Comparison of ENCODE assay signal across 8 mouse cellular contexts in the genomic region with DNA sequence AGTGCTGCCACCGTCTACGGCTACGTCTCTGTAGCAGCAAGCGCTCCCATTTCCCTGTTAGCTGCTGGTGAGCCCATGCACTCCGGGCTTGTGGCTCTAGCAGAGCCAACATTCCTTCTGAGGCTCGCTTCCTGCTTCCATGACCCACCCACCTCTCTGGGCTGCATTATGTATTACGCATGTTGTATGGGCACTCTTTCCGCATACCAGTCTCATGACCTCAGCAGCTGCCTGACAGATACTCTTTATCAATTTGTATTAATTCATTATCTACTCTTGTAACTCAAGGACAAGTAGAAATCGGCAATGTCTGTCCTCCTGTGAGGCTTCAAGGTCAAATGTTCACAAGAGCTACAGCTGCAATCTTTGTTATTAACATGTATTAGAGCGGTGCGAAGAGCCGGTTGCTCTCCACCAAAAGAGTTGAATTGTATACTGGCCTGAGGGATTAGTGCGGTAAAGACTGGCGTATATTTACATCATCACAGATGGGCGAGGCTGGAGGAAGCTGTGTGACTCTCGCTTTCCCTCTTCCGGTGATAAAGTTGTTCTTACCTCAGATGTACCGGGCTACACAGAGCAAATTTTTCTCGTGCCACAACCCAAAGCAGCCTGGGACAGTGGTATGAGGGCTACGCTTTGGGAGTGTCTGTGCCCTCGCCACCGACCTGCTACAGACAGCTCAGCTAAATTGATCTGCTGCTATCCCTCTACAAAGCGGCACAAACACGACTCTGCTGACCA.
DNase-seq lines count a peak whose midpoint lies in the region; ATAC-seq and TF ChIP-seq lines count a peak whose summit lies in the region.

No protein-coding gene starts in this region.

- 0 out of 2 replicates have a peak overlapping the region, but pooled peaks have one; percentile 17 for H3K27ac ChIP-seq in forebrain, embryonic 15.5 days (replicated peaks)
- peak overlapping the region; percentile 60; the same call in 1 of the 2 replicates for H3K27ac ChIP-seq in hindbrain, embryonic 13.5 days
- peak overlapping the region; percentile 37; the same call in 1 of the 2 replicates for H3K27ac ChIP-seq in liver, adult 2 months (replicated peaks; ENCODE audit: insufficient read depth, low read depth, low read length)
- 0 out of 2 replicates have a peak overlapping the region, but pooled peaks have one; percentile 8 for H3K27ac ChIP-seq in midbrain, embryonic 15.5 days

- H3K4me3 ChIP-seq in forebrain, embryonic 15.5 days = no peak overlapping the region
- H3K4me3 ChIP-seq in hindbrain, embryonic 13.5 days = no peak overlapping the region
- H3K4me3 ChIP-seq in liver, adult 2 months (ENCODE audit: insufficient read depth, low read depth, low read length) = peak overlapping the region; percentile 1; the same call in 1 of the 2 replicates
- no peak overlapping the region for H3K4me3 ChIP-seq in midbrain, embryonic 15.5 days

- H3K36me3 ChIP-seq in forebrain, embryonic 15.5 days = no peaks in the 10 kb centered on the region
- H3K36me3 ChIP-seq in hindbrain, embryonic 13.5 days = no peaks in the 10 kb centered on the region
- H3K36me3 ChIP-seq in liver, adult 2 months (ENCODE audit: control insufficient read depth, insufficient read depth, low read length) = no peaks in the 10 kb centered on the region
- no peaks in the 10 kb centered on the region for H3K36me3 ChIP-seq in midbrain, embryonic 15.5 days (replicated peaks)

- H3K9ac ChIP-seq in forebrain, embryonic 15.5 days (replicated peaks) = no peak overlapping the region
- no peak overlapping the region for H3K9ac ChIP-seq in hindbrain, embryonic 13.5 days
- H3K9ac ChIP-seq in liver, adult 2 months (ENCODE audit: low read depth, low read length) = no peak overlapping the region
- H3K9ac ChIP-seq in midbrain, embryonic 15.5 days = no peak overlapping the region

- 64% methylated on average over 24 of the region's 24 CpGs for WGBS in forebrain, embryonic 15.5 days
- 71% methylated on average over 24 of the region's 24 CpGs for WGBS in hindbrain, embryonic 13.5 days
- WGBS in liver, adult 2 months = 71% methylated on average over 24 of the region's 24 CpGs
- WGBS in midbrain, embryonic 15.5 days = 57% methylated on average over 24 of the region's 24 CpGs

- ATAC-seq in forebrain, embryonic 15.5 days (replicated peaks) = peak; percentile 39; the same call in 1 of the 2 replicates
- ATAC-seq in hindbrain, embryonic 13.5 days (ENCODE audit: low FRiP score) = peak; percentile 12; the same call in 1 of the 2 replicates
- peak; percentile 69 for ATAC-seq in midbrain, embryonic 15.5 days (replicated peaks)

- TF ChIP-seq CTCF in liver, adult 2 months (IDR thresholded peaks at IDR 0.05; ENCODE audit: low read depth, low read length) = no peak

- peak; percentile 72 for DNase-seq in 3134 (ENCODE audit: extremely low read depth, insufficient read length, low spot score)
- DNase-seq in T-cell, adult 2 months (ENCODE audit: low spot score) = peak; percentile 66
- no peak for DNase-seq in liver, adult 2 months (ENCODE audit: extremely low read depth, low read depth, low spot score)
- DNase-seq in cerebellum, postnatal 36 days = no peak
- no peak for DNase-seq in left cerebral cortex, postnatal 4 days

- peak overlapping the region; percentile 3; the same call in 1 of the 2 replicates for H3K4me2 ChIP-seq in forebrain, embryonic 15.5 days (replicated peaks)
- H3K4me2 ChIP-seq in hindbrain, embryonic 13.5 days = 0 out of 2 replicates have a peak overlapping the region, but pooled peaks have one; percentile 15
- peak overlapping the region; percentile 6; the same call in 1 of the 2 replicates for H3K4me2 ChIP-seq in midbrain, embryonic 15.5 days

- intact Hi-C loops in left cerebral cortex, postnatal 4 days (cut with DNase I) = no loop called here

- H3K79me2 ChIP-seq in liver, adult 2 months (ENCODE audit: control insufficient read depth, insufficient read depth, low read length) = peaks cover 18% of the 10 kb centered on the region

- no peak for TF ChIP-seq POLR2A in liver, adult 2 months (IDR thresholded peaks at IDR 0.05; ENCODE audit: extremely low read depth, insufficient read depth, low read length)

- H3K4me1 ChIP-seq in forebrain, embryonic 15.5 days = peaks cover 34% of the 10 kb centered on the region
- H3K4me1 ChIP-seq in hindbrain, embryonic 13.5 days (replicated peaks) = peaks cover 28% of the 10 kb centered on the region
- peaks cover 6% of the 10 kb centered on the region for H3K4me1 ChIP-seq in liver, adult 2 months (ENCODE audit: control insufficient read depth, insufficient read depth, low read length)
- peaks cover 28% of the 10 kb centered on the region for H3K4me1 ChIP-seq in midbrain, embryonic 15.5 days

- no peaks in the 10 kb centered on the region for H3K9me3 ChIP-seq in forebrain, embryonic 15.5 days
- no peaks in the 10 kb centered on the region for H3K9me3 ChIP-seq in hindbrain, embryonic 13.5 days
- H3K9me3 ChIP-seq in midbrain, embryonic 15.5 days = no peaks in the 10 kb centered on the region

- H3K27me3 ChIP-seq in forebrain, embryonic 15.5 days = no peaks in the 10 kb centered on the region
- H3K27me3 ChIP-seq in hindbrain, embryonic 13.5 days = no peaks in the 10 kb centered on the region
- H3K27me3 ChIP-seq in liver, adult 2 months (ENCODE audit: control insufficient read depth, insufficient read depth, low read length) = no peaks in the 10 kb centered on the region
- H3K27me3 ChIP-seq in midbrain, embryonic 15.5 days (replicated peaks) = no peaks in the 10 kb centered on the region

Comparison
In these comparisons a context has a peak if more than half of its experiments do, and no peak if none do; other contexts are left out.
1. DNase-seq: peak in 3134 (single experiment) and T-cell, adult 2 months (single experiment); none in liver, adult 2 months (single experiment), cerebellum, postnatal 36 days (0 of 2) and left cerebral cortex, postnatal 4 days (single experiment).
2. ATAC-seq: peak in every context shown above with its lines; median percentile 69 in midbrain, embryonic 15.5 days; 39 in forebrain, embryonic 15.5 days; 12 in hindbrain, embryonic 13.5 days.
3. H3K27ac ChIP-seq: peak in every context shown above with its lines; median percentile 60 in hindbrain, embryonic 13.5 days; 37 in liver, adult 2 months; 17 in forebrain, embryonic 15.5 days; 8 in midbrain, embryonic 15.5 days.
4. Peak in every context shown above with its lines, with median percentiles within 50 percentile points of each other: H3K4me2 ChIP-seq.